Mouse (Mus musculus) spleen, postnatal 4 days (tissue): Measurements from ENCODE around the gene Ebna1bp2.

ENCODE experiments used
- DNase-seq, 2 experiments: peaks; one replicate each; pipeline ENCODE4 v3.0.0; 2022; ENCODE audit warnings: low spot score in 2 of 2

Ebna1bp2 gene

DNA sequence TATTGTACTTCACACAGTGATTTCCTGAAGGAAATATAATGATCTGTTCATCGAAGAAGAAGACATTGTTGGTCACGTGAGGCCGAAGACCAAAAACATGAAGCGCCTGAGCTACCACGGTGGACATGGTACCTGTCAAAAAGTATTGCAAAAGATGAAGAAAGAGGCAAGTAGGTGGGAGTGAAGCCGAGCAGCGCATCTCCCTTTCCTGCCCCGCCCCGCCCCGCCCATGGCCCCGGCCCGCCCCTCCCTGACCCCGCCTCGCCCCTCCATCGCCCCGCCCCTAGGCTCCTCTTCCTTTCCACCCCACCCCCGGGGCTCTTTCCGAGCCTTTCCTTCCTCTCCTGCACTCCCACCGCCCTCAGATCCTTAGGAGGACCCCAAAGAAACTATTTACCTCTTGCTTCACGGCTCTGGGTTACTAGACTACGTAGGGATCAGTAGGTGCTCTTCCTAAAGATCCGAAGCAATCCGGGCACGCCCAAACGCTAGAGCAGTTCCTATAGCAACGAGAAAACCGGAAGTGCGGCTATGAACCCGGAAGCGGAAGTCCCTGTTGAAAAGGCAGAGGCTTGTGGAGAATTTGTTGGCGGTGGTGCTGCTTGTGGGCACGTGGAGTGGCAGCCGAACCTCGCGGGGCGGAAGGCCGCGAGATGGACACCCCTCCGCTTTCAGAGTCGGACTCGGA lies at the start of gene Ebna1bp2, which contains the start of gene Cfap57:
Gene Ebna1bp2, plus strand, starts transcription at position 521 of the 688 bp plus-strand sequence.
Gene Cfap57, minus strand, starts transcription at position 499 of the 688 bp plus-strand sequence.
- DNase-seq: peak; percentile 85 to 90

DNA sequence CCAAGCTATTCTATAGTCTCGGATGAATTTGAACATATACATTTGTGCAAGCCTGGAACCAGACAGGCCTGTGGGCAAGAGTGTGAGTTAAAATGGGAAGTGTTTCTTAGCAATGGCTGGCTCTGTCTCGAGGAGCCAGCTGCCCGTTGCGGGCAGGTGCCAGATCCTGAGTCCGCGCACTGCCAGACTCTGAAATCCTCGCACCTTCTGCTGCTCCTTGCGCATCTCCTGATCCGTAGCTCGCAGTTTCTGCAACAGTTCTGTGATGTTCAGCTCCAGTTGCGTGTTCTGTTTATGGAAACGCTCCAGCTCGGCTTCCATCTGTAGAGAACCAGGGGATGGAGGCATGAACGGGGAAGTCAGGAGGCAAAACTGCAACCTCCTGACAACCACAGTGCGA lies 49.2 kb upstream of the Ebna1bp2 start:
- no peak for DNase-seq

DNA sequence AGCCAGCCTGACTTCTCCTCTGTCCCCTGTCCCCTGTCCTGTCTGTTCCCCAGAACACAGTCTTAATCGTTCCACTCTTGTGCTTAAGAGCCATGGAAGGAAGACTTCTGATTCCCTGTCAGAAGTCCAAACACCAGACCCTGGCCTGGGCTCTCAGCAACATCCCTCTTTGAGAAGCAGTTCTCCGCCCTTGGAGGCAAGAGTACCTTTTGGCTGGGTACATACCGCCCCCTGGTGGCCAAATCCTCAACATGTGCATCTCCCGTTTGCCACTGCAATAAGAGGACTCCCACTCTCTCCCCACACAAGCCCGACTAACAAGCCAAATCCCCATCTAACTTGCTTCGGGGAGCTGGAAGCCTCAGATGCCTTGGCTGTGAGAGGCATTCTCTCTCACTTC lies 44.5 kb upstream of the Ebna1bp2 start:
- DNase-seq: peak; percentile 77 to 92

DNA sequence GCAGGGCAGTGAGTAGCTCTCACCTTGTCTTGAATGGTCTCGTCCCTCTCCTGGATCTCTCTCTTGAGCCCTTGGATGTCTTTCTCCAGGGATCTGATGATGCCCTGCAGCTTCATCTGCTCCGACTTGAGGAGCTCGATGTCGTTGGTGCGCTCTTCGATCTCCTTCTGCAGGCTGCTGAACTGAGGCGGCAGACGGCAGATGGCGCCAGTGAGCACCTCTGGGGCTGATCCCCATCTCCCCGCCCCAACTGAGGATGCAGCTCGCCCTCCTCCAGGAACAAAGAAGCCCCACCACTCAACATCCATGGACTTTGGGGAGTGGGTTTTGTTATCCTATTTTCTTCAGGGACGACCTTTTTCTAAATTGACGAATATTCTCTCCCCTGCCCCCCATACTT lies 41.3 kb upstream of the Ebna1bp2 start:
- DNase-seq: peak; percentile 34 to 82

DNA sequence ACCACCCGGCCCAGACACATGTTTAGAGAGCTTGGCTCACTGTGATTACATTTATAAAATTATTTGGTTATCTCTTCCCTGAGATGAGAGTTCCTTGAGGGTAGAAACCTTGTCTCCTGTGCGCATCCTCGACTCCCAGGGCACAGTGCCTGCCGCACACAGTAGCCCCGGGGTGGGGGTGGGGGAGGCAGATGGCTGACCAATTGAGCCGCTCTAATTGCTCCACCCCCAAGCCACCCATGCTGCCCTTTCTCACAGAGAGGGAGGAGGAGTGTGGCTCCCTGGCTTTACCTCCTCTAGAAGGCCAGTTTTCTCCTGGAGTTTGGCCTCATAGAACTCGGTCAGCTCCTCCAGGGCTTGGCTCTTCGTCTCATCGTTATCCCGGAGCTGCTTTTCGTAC lies 39.1 kb upstream of the Ebna1bp2 start:
- no peak for DNase-seq

DNA sequence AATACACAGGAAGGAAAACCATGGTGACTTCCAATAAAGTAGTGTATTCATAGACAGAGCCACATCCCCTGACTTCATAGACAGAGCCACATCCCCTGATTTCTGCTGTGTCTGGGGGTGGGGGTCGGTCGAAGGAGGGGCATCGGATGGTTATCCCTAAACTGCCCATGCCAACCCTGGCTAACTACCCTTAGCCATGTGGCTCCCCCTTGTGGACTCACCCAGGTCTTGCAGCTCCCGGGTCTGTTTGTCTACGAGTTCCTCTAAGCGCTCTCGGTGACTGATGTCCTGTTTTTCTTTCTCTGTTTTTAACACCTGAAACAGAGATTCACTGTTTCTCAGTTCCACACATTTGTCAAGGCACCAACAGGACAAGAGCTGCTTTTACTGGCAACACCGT lies 38.0 kb upstream of the Ebna1bp2 start:
- no peak for DNase-seq

DNA sequence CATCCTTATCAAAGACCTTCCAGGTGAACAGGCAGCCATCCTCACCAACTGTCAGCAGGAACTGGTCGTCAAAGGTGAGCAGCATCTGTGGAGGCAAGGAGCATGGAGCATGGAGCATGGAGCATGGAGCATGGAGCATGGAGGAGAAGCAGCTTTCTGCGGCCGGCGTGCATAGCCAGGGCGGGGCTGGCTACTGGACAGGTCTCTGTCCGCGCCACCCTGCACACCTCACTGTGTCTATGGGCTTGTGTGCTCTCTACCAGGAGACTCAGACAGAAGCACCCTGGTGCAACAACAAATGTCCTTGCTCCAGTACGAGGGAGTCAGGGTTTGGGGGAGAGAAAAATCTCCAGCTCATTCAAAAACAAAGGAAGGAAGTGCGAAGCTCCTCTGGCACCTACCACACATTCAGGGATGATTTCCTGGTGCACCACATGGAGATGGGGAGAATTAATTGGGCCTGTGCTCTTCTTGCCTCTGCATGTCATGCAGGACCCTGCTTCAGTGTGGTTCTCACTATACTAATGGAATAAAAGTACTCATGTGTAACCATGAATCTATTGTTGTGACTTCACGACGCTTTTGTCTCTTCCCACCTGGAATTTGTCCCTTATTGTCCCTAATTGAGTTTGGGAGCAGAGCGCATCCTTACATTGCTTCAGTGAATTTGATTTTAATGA lies 31.4 kb upstream of the Ebna1bp2 start:
- DNase-seq: no peak

DNA sequence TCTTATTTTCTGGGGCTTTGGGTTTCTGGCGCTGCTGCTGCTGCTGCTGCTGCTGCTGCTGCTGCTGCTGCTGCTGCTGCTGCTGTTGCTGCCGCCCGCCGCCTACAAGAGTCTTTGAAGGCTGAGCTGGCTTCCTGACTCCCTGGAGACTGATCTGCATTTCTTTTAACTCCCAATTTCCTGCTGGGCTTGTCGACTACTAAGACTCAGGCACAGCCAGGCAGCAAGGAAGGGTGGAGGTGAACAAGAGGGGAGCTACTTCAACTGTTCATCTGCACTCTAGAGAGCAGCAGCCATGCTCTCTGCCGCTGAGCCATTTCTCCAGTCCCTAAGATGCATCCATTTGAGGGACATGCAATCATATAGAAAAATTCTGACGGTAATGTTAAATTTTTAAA lies 30.9 kb upstream of the Ebna1bp2 start:
- no peak for DNase-seq

DNA sequence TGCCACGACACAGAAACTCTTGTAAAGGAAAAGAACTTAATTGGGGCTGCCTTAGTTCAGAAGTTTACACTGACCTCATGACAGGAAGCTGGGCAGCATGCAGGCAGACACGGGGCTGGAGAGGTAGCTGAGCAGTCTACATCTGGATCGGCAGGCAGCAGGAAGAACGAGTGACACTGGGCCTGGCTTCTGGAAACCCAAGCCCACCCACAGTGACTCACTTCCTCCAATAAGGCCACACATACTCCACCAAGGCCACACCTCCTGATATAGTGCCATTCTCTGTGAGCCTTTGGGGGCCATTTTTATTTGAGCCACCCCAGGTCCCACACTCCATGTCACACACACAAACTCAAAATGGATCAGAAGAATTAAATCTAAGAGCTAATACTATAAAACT lies 16.5 kb upstream of the Ebna1bp2 start:
- no peak for DNase-seq

DNA sequence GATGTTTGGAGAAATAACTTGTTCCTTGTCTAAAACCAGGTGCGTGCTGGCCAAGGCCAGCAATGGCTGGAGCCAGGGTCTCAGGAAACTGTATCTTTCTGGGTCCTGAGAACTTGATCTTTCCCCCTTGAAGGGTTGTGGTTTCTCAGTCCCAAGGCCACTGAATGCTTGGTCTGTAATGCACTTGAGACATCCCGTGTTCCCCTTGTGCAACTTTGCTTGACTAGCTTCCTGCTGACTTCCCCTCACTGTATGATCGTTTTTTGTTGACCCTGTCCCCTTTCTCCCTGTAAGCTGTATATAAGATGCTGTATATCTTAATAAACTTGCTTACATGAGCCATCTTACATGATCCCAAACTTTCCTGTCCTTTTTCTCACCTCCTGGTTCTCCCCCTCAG lies 10.8 kb upstream of the Ebna1bp2 start:
- no peak for DNase-seq

DNA sequence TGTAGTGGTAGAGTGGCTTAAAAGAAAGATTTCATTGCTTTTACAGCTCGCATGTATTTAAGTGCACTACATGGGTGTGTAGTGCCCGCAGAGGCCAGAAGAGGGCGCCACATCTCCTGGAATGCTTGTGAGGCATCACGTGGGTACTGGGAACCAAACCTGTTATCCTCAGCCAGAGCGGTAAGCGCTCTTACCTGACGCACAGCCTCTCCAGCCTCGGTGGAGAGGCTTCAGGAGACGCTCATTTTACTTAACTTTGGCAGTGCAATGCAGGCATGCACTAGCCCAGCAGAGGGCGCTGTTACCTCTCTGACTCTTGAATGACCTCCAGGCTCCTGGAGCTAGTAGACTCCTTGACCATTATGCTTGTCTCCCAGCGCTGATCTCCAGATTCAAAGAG lies 8.0 kb upstream of the Ebna1bp2 start:
- peak; percentile 48 to 80 for DNase-seq

DNA sequence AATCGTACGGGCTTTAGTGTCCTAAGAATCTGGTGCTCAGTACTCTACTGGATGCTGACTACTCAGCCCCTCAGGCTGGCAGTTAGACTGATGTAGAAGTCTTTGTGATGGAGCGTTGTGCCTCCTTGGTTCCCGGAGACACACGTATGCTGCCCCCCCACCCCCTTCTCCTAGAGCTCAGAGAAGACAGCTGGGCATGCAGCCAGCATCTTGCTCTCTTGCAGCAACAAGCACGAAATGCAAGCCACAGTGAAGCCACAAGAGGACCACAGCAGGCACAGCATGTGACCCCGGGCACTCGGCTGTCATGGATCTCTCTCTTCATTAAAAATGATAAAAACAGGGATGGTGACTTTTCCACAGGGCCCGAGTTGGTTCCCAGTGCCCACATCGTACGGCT lies 5.2 kb upstream of the Ebna1bp2 start:
- no peak for DNase-seq

DNA sequence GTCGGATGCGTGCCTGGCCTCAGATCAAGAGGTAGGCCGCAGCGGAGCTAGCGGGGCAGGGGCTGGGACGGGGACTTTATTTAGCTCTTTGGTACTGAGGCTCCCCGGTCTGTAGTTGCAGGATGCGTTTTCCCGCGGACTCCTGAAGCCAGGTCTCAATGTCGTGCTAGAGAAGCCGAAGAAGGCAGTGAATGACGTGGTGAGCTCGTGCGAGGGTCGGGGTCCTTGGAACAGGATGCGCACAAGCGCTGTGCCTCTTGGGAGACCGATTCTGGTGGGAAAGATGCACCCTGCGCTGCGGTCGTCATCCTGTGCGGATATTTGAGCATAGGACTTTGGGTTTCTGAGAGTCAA lies 345 bp downstream of the Ebna1bp2 start:
- DNase-seq: no peak

DNA sequence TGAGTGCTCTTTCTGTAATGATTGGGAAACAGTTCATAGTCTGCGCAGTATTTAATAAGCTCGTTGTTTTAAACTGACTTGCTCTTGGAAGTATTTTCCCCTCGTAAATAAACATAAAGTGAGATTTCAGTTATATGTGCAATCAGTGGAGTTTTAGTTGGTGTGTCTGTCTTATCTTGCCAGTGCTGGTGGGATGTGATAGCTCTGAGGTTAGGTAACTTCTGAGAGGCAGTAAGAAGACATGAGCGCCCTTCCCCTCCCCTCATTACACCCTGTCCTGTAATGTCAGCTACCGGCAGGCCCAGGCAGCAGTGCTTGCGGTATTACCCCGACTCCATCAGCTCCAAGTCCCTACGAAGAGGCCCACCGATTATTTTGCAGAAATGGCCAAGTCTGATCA lies 1.2 kb downstream of the Ebna1bp2 start:
- no peak for DNase-seq

DNA sequence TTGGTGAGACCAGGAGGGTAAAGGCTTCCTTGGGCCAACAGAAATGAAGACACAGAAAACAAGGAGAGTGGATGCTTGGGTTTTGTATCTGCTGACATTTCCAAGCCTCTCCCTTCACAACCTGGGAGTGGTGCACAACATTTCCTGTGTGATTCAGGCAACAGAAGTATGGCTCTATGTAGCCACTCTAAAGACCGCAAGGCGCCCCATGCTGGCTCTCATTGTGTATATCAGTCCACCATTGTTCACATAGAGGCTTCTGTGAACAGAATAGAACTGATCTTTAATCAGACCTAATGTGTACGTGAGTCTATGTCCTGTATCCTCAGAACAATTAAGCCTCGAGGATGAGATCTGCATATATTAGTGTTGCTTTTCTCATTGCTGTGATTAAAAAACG lies 9.7 kb downstream of the Ebna1bp2 start:
- no peak for DNase-seq

DNA sequence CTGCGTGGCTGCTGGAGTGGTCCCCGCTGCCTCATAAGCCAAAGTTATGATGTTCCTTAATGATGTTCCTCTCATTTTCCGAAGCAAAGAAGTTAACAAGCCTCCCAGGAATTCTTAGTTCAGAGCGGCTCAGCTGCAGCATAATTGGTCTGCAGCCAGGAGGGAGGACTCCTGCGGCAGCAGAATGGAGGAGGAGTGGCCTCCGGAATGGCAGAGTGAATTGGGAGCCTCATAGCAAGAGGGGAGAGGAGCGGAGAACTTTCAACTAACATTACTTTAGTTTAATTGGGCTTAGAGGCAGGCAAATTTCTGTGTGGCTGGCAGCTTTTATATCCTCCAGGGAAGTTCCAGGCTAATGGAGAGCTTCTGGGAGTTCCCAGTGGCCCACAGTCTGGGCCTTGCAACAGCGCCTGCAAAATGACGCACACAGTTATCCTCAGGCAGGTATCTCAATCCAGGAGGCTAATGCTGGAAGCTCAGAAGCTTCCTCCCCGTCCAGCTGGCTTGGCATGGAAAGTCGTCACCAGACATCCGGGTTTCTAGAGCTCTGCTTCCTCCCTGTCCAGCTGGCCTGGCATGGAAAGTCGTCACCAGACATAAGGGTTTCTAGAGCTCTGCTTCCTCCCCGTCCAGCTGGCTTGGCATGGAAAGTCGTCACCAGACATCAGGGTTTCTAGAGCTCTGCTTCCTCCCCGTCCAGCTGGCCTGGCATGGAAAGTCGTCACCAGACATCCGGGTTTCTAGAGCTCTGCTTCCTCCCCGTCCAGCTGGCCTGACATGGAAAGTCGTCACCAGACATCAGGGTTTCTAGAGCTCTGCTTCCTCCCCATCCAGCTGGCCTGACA lies 22.0 kb downstream of the Ebna1bp2 start:
- DNase-seq: no peak

DNA sequence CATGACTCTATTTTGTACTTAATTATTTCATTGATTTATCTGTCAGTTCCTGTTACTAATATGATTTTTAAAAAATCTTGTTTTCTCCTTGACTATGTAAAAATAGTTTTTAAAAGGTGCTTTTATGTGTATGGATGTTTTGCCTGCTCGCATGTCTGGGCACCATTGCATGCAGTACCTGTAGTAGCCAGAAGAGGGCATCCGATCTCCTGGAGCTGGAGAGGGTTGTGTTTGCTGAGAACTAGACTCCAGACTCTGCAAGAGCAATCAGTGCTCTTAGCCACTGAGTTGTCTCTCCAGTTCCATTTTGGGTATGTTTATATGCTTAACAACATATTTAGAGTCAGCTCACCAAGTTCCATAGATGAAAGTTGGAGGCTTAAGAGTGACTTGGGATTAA lies 24.6 kb downstream of the Ebna1bp2 start:
- peak; percentile 42 to 83 for DNase-seq

DNA sequence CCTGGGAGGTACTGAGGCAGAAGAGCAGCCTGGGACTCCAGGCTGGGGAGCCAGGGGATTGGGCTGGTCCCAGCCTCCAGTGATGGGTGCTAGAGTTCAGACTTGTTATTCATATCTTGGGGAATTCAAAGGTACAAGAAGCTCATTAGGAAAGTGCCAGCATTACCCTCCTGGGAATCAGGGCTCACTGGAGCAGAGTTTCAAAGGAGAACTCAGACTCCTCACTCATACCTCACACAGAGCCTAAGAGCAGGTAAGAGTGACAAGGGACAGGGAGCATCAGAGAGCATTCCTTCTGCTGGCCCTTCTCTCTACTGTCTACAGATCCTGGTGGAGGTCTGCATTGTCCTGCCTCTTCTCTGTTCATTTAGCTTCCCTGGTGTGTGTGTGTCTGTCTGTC lies 38.1 kb downstream of the Ebna1bp2 start, which contains the start of gene Olfr62:
Gene Olfr62, plus strand, starts transcription at position 301 of the 400 bp plus-strand sequence.
- no peak for DNase-seq
